Comparison of ENCODE assay signal across 11 mouse cellular contexts in genomic region chr11:101885232-101885631, GRCm38 (mm10). TPM values are rescaled to one million over a fixed set of nuclear protein-coding genes. Genes with fewer than 3 reads are reported as not detected.
DNase-seq lines count a peak whose midpoint lies in the region; ATAC-seq and TF ChIP-seq lines count a peak whose summit lies in the region.
"Had no signal": no experiment of that assay in that cellular context is flagged by ENCODE, and none has a peak within 500 bp of the region (broad histone marks: within the 10 kb centered on the region; RNA-seq: fewer than 3 reads in every experiment).

No protein-coding gene starts in this region.

- ATAC-seq in embryonic facial prominence, embryonic 15.5 days (ENCODE audit: insufficient number of reproducible peaks, low FRiP score, low TSS enrichment, low read depth) = no peak
- ATAC-seq in heart, embryonic 16.5 days (replicated peaks; ENCODE audit: extremely low read depth, insufficient read depth, low FRiP score) = peak; percentile 43
- peak; percentile 87 for ATAC-seq in lung, embryonic 14.5 days (ENCODE audit: insufficient read depth)

- peaks cover 56% of the 10 kb centered on the region for H3K4me1 ChIP-seq in embryonic facial prominence, embryonic 15.5 days
- H3K4me1 ChIP-seq in embryonic facial prominence, embryonic 10.5 days = peaks cover 68% of the 10 kb centered on the region
- H3K4me1 ChIP-seq in heart, embryonic 16.5 days (ENCODE audit: control insufficient read depth, insufficient read depth, low read length) = peaks cover 54% of the 10 kb centered on the region
- H3K4me1 ChIP-seq in lung, embryonic 14.5 days (ENCODE audit: insufficient read depth) = peaks cover 56% of the 10 kb centered on the region

- no peaks in the 10 kb centered on the region for H3K9me3 ChIP-seq in embryonic facial prominence, embryonic 15.5 days (replicated peaks)
- H3K9me3 ChIP-seq in embryonic facial prominence, embryonic 10.5 days = no peaks in the 10 kb centered on the region
- H3K9me3 ChIP-seq in heart, embryonic 16.5 days (replicated peaks; ENCODE audit: control insufficient read depth, low read length) = no peaks in the 10 kb centered on the region
- H3K9me3 ChIP-seq in lung, embryonic 14.5 days (ENCODE audit: low read depth, low read length) = no peaks in the 10 kb centered on the region
- H3K9me3 ChIP-seq: embryonic facial prominence, embryonic 12.5 days had no signal

- no peak overlapping the region for H3K9ac ChIP-seq in embryonic facial prominence, embryonic 15.5 days
- H3K9ac ChIP-seq in heart, embryonic 16.5 days (ENCODE audit: low read length) = no peak overlapping the region
- no peak overlapping the region for H3K9ac ChIP-seq in lung, embryonic 14.5 days
- H3K9ac ChIP-seq: embryonic facial prominence, embryonic 12.5 days had no signal

- WGBS in embryonic facial prominence, embryonic 15.5 days = 49% methylated on average over 6 of the region's 6 CpGs
- 56% methylated on average over 6 of the region's 6 CpGs for WGBS in embryonic facial prominence, embryonic 10.5 days
- WGBS in heart, embryonic 16.5 days = 6% methylated on average over 6 of the region's 6 CpGs
- 5% methylated on average over 6 of the region's 6 CpGs for WGBS in lung, embryonic 14.5 days

- TF ChIP-seq CTCF in lung, embryonic 14.5 days (IDR thresholded peaks at IDR 0.05; ENCODE audit: low read depth) = peak; percentile 65

- peak overlapping the region; percentile 39; the same call in 1 of the 2 replicates for H3K27ac ChIP-seq in embryonic facial prominence, embryonic 15.5 days (replicated peaks)
- H3K27ac ChIP-seq in embryonic facial prominence, embryonic 10.5 days (replicated peaks) = no peak overlapping the region
- peak overlapping the region; percentile 62 for H3K27ac ChIP-seq in heart, embryonic 16.5 days (ENCODE audit: low read length)
- H3K27ac ChIP-seq in lung, embryonic 14.5 days (ENCODE audit: low read depth) = peak overlapping the region; percentile 69
- H3K27ac ChIP-seq: embryonic facial prominence, embryonic 12.5 days had no signal

- H3K27me3 ChIP-seq in embryonic facial prominence, embryonic 15.5 days = peaks cover 6% of the 10 kb centered on the region
- H3K27me3 ChIP-seq in embryonic facial prominence, embryonic 10.5 days (replicated peaks; ENCODE audit: low read depth, poor library complexity, severe bottlenecking) = peaks cover 69% of the 10 kb centered on the region
- no peaks in the 10 kb centered on the region for H3K27me3 ChIP-seq in heart, embryonic 16.5 days (ENCODE audit: control insufficient read depth, insufficient read depth, low read length)
- H3K27me3 ChIP-seq in lung, embryonic 14.5 days (ENCODE audit: insufficient read depth, low read length) = no peaks in the 10 kb centered on the region

- no peak for DNase-seq in embryonic facial prominence, embryonic 10.5 days (ENCODE audit: low spot score)
- peak; percentile 22 for DNase-seq in 416B (ENCODE audit: low read depth)
- peak; percentile 94 for DNase-seq in lung, embryonic 14.5 days
- DNase-seq in Muller cell, postnatal 12 days (ENCODE audit: inconsistent ontology term) = no peak
- DNase-seq in right cerebral cortex, postnatal 36 days (ENCODE audit: low spot score in 2 of 2) = no peak
- no peak for DNase-seq in layer of hippocampus, adult 9-10 months (ENCODE audit: low spot score)
- DNase-seq: adrenal gland, postnatal 25 days; right cerebral cortex, adult 18-20 months had no signal

- H3K4me3 ChIP-seq in embryonic facial prominence, embryonic 15.5 days (replicated peaks) = no peak overlapping the region
- H3K4me3 ChIP-seq in embryonic facial prominence, embryonic 10.5 days = no peak overlapping the region
- H3K4me3 ChIP-seq in heart, embryonic 16.5 days (ENCODE audit: low read length) = no peak overlapping the region
- no peak overlapping the region for H3K4me3 ChIP-seq in lung, embryonic 14.5 days (ENCODE audit: low read depth, low read length)
- H3K4me3 ChIP-seq: embryonic facial prominence, embryonic 12.5 days had no signal

- no peak overlapping the region for H3K4me2 ChIP-seq in embryonic facial prominence, embryonic 15.5 days (replicated peaks)
- H3K4me2 ChIP-seq in heart, embryonic 16.5 days (ENCODE audit: low read depth, low read length) = 0 out of 2 replicates have a peak overlapping the region, but pooled peaks have one; percentile 11
- H3K4me2 ChIP-seq in lung, embryonic 14.5 days = no peak overlapping the region
- H3K4me2 ChIP-seq: embryonic facial prominence, embryonic 12.5 days had no signal

- H3K36me3 ChIP-seq in embryonic facial prominence, embryonic 15.5 days = no peaks in the 10 kb centered on the region
- H3K36me3 ChIP-seq in embryonic facial prominence, embryonic 10.5 days (replicated peaks) = no peaks in the 10 kb centered on the region
- H3K36me3 ChIP-seq in heart, embryonic 16.5 days (ENCODE audit: control insufficient read depth, insufficient read depth) = no peaks in the 10 kb centered on the region
- H3K36me3 ChIP-seq in lung, embryonic 14.5 days (ENCODE audit: insufficient read depth) = no peaks in the 10 kb centered on the region
- H3K36me3 ChIP-seq: embryonic facial prominence, embryonic 12.5 days had no signal

RNA-seq across cellular contexts. Expression of gene Meox1, which starts 8.9 kb away (rescaled TPM):
- 11.1 and 12.3 TPM in 2 replicates for polyA plus RNA-seq in embryonic facial prominence, embryonic 15.5 days (2015; fragmentation: Nextera tagmentation; extraction: Ambion mirVana)
- polyA plus RNA-seq in embryonic facial prominence, embryonic 10.5 days (2016; fragmentation: Nextera tagmentation; extraction: Ambion mirVana) = 1.9 and 2.9 TPM in 2 replicates
- 14.9 and 15.0 TPM in 2 replicates for polyA plus RNA-seq in heart, embryonic 16.5 days (2015; fragmentation: Nextera tagmentation; extraction: Ambion mirVana)
- polyA plus RNA-seq in lung, embryonic 14.5 days (2014; fragmentation: Nextera tagmentation; extraction: Ambion mirVana) = 7.9 and 9.3 TPM in 2 replicates

Comparison
In these comparisons a context has a peak if more than half of its experiments do, and no peak if none do; other contexts are left out.
1. DNase-seq: peak in 416B (single experiment) and lung, embryonic 14.5 days (single experiment); none in embryonic facial prominence, embryonic 10.5 days (single experiment), Muller cell, postnatal 12 days (single experiment), right cerebral cortex, postnatal 36 days (0 of 2) and layer of hippocampus, adult 9-10 months (single experiment).